Mouse (Mus musculus) ovary, postnatal 14 days (tissue): ENCODE results near the gene Rab6b.

ENCODE experiments used
- DNase-seq: peaks from one replicate; pipeline ENCODE4 v3.0.0; 2022; ENCODE audit warnings: low spot score

The Rab6b gene

DNA sequence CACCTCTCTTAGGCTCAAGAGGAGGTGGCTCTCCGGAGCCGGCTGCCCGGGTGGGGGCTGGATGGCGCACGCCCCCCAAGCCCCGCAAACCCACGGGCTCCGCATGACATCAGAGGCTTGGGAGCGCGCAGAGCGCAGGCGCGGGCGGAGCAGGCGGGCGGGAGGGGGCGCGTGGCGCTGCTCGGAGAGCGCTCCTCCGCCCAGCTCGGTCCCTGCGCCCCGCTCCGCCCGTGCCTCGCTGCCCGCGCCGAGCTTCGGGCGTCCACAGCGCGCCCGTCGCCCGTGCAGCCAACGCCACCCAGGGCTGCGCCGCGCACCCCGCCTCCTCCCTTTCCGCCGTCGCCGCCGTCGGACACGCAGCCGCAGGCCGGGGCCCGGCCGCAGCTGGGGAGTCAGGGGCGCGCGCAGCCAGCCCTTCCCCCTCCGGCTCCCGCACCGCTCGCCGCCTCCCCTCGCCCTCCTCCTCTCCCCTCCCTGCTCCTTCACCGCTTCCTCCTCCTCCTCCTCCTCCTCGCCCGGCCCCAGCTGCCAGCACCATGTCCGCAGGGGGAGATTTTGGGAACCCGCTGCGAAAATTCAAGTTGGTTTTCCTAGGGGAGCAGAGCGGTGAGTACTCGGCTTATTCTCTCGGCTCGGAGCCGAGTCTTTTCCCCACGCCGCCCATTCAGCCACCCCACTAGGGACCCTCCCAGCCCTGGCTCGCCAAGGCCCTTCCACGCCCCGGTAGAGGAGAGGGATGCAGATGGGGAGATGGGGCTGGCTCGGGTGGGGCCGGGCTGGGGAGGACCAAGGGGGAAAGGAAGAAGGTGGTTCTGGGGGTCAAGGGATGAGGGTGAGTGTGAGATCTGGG is at the start of gene Rab6b:
Gene Rab6b (plus strand): TSS at position 167 of the 850 bp plus-strand sequence.
- DNase-seq, result peak; percentile 29

DNA sequence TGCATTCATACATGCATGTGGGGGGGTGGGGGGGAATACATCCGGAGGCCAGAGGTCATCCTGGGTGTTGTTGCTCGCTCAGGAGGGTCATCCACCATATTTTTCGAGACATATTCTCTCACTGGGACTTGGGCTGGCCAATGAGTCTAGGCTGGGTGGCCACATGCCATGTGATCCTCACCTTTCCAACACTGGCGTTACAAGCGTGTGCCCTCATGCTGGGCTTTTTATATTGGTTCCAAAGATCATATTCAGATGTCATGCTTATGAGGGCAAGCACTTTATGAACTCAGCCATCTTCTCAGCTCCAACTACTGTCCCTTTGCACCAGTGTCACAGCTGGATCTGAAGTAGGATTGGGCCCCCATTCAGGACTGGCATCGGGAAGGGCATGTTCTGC is 48.0 kb upstream of the Rab6b start:
- no peak for DNase-seq

DNA sequence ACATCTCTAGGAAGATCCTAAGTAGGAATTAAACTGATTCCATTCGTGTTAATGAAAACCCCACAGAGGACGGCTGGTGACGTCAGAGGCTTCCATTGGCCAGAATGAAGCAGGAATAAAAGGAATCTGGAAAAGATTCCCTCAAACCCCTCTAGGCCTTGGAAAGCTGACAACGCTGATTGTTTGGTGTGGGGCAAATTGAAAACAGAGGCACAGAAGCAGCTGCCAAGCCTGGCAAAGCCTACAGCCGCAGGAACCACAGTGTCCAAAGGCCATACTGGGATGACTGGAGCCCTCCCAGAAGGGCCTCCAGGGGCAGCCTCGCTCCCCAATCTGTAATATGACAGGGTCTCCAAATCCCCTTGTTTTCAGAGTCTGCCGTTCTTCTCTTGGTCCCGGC is 44.7 kb upstream of the Rab6b start:
- no peak for DNase-seq

DNA sequence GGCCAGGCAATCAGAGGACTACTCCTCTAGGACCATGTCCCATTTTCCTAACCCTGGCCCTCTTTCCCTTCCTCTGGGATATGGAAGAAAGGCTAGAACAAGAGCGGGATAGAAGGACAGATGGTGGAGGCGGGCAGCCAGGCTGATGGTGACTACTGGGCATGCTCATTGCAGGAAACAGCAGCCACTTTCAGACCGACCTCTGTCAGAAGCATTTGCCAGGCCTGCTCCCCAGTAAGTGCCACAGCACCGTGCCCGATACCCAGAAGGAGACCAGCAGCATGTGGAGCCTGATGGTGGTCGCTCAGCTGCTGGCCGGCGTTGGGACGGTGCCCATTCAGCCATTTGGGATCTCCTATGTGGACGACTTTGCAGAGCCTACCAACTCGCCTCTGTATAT is 43.9 kb upstream of the Rab6b start:
- no peak for DNase-seq

DNA sequence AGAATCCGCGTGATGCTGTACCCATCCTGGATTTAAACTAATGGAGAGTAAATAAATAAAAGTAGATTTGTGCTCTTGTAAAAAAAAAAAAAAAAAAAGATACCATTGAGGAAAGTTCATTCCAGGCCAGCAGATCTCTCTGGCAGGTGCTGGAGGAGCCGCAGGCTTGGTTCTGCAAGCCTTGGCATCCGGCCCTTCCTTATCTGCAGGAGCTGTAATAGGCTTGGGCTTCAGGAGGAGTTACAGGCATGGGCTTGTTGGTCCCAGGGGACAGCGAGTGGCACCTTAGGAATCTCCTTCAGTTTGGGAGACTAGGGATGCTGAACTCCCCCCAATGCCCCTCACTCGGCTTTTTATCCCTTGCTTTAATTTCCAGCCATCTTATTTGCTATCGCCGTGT is 42.8 kb upstream of the Rab6b start:
- no peak for DNase-seq

DNA sequence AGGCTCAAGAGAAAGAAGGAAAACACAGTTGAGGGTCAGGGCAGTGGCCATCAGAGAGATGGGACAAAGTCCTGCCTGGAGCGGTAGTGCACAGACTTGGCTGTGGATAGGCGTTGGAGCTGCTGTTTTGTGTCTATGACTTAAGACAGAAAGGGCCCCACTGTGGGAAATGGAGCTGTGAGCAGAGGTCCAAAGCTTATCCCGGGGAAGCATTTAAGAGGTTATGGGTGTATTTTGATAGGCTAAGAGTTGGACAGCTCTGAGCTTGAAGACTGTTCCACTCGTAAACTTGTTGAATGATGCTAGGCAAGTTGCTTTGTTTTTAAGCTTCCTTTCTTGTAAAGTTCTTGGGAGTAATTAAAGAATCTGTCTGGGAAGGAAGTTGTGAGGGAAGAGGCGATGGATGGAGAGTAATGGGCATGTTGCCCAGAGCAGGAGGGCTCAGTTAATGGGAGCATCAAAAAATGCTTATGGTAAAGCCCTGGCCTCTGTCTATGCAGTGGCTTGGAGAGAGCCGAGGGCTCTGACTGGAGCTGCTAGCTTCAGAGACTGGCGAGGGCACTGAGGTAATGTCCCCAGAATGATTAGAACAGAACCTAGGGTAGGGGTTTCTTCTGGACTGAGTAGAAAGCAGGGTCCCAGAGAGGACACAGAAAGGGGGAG is 39.9 kb upstream of the Rab6b start:
- no peak for DNase-seq

DNA sequence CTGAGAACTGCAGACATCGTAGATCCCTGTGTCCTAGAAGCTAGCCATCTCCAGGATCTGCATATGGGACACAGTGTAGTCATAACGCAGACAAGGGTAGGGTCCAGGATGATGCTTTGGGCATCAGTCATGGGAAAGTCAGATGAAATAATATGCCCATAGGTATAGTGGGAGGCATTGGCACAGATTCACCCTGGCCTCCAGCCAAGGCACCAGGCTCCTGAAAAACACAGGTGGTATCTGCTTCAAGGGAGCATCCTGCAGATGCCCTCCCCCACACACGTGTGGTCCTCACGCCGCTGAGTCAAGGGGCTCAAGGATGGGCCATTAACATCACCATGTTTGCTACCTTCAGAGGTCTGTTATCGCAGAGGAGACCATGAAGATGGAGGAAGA is 39.4 kb upstream of the Rab6b start:
- no peak for DNase-seq

DNA sequence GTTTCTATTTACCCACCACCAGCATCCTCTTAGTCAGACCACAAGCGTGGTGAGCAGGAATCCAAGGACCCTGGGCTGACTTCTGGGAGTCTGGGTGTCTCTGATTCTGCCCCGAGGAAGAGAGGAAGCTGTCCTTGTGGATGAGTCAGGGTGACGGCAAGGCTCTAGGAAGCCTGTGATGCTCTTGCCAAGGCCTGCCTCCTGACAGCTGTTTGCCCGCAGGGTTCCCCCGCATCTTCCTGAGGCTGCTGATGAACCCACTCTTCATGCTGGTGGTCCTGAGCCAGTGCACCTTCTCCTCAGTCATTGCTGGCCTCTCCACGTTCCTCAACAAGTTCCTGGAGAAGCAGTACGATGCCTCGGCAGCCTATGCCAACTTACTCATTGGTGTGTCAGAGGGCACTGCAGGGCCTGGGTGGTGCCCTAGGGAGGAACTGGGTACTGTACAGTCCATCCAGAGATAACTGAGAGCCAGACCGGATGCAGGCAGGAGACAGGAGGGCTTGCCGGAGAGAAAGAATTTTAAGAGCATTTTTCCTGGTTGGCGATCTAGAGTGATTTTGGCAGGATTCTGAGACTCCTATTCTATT is 38.6 kb upstream of the Rab6b start:
- no peak for DNase-seq

DNA sequence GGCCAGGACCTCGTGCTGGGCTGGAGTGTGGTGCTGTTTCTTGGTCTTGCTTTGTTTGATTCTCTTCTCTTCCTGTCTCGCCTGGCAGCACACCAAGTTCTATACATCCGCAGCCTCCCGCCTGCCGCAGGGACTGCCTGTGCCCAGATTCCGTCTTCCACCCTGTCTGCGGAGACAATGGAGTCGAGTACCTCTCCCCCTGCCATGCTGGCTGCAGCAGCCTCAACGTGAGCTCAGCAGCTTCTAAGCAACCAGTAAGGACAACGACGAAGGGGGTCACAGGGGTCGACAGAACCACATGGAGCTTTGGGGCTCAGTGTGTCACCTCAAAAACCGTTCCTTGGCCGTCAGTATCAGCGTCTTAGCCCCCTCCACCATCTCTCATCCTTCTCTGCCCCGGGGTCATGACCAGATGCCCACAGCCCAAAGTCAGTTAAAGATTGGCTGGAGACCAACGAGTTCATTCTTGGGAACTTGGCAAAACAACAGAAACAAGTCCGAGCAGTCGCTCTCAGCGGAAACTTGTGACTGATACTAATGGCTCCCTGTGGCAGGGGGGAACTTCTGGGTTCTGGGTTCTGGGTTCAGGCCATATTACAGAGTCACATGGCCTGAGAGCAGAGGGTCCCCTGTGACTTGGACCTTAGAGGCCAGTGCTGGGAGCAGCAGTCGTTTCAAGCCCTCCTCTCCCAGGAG is 34.6 kb upstream of the Rab6b start:
- DNase-seq, result no peak

DNA sequence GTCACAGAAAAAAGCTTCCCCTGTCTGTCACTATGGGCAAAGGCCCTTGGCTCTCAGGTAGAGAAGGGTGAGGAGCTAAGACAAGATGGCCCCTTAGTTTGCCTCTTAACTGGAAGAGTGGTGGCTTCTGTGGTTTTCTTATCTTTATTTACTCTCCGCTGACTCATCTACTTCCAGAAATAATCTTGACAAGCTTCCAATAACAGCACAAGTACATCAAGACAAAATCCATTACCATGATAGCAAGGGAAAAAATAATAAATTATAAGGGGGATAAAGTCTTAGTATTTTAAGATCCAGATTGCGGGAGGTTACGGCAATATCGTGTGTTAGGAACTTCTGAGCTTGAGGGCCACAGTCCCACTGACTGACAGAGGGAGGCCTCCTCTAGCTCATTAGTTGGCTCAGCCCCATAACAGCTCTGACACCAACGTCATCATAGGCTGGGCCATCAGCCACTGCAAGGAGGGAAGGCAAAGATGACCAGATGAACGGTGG is 33.3 kb upstream of the Rab6b start:
- DNase-seq, result no peak

DNA sequence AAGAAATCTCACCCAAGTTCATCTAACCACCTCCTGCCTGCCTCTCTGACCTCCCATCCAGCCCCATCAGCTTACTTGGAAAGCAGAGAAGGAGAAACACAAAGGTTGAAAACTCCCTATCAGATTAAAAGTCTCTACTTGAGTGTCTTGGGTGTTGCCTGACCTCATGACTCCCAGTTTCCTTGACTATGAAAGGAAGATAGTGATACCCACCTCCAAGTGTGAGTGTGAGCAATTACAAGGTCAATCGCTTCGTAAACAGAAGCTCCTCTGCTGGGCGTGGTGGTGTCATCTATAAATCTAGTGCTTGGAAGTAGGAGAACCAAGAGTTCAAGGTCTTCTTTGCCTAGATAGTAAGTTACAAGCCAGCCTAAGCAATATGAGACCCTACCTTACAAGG is 31.4 kb upstream of the Rab6b start:
- no peak for DNase-seq

DNA sequence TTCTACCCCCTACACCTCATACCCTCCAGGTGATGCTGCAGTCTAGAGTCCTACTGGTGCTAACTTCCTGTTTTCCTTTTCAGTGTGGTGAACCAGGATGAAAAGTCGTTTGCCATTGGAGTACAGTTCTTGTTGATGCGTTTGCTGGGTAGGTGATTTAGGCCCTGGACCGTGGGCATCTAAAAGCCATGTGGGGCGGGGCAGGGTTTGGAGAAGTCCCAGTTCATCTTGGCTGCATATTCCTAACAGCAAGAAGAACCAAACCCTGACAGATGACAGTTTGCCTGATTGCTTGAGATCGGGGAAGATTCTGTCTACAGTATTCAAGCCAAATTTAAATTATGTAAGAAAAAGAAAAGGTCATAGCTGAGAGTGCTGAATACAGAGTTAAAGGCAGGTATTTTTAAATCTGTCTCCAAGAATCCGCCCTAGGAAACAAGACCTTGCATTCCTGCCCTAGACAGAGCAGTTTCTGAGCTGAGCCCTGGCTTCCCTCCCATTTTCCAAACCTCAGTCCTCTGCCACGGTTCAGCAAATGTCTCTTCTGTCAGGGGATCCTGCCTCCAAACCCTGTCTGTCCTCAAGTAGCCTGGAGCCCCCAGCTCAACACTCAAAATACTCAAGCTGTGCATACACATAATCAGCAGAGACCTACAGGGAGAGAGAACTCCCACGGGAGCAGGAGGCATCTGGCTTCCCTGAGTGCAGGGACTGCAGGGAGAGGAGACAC is 29.2 kb upstream of the Rab6b start:
- DNase-seq, result no peak

DNA sequence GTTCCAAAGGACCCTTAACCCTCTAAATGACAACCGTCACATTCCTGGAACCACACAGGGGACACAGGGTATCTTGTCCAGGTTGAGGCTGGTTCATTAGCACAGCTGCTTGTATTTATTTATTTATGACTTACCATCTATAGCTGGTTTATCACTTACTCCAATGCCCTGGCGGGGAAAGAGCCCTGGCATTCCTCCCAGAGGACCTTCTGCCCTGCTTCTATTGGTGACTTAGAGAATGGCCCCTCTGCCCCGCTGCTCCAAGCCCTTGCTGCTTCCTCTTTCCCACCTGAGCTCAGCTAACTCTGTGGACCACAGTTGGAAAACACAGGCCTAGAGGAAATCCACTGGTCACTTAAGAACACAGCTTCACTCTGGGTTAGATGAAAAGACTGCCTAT is 28.2 kb upstream of the Rab6b start:
- no peak for DNase-seq

DNA sequence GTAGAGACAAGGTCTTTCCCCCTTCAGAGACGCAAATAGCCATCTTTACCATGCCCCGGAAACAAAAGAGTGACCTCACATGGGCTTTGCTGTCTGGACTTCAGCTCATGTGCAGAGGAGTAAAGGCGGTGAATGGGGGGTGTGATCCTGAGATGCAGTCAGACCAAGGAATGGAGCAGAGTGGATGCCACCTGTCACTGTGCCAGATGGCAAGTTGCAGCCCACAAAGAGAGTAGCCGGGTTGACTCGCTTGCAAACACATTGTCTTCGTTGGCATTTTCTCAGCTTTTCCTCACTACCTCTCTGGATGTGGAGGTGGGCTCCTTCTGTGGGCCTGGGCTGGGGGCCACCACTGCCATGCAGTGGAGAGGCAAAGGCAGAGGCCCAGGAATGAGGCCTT is 24.9 kb upstream of the Rab6b start:
- no peak for DNase-seq

DNA sequence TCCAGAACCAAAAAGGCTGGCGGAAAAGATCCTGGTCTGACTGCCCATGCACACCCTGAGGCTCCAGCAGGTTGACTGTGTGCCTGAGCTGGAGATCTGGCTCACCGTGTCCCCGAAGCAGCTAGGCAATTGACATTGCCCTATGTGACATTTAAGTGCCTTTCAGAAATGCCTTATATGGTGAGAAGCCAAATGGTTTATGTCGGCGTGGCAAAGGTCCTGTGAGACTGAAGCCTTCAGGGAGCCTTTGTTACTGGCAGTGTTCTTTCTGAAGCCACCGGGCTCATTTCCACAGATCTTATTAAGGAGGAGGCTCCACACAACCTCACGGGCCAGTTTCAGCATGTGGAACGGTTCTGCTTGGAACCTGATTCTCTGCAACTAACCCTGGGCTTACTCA is 24.3 kb upstream of the Rab6b start:
- DNase-seq, result no peak

DNA sequence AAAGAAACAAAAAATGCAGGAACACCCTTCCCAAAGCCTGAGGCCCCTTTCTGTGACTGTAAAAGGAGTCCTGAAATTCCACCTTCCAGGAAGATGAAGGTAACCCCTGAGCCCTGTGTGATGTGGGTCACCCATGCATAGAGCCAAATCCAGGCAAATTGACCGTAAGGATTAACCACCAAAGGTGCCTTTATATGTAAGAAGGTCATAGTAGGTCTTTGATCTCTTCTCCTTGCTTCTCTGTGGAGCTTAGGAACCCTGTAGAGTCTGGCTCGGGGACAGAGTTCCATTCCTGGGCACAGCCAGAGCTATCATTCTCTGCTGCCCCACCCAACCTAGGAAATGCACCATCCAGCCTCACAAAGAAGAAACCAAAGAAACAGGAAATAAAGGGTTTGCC is 22.9 kb upstream of the Rab6b start:
- DNase-seq, result no peak

DNA sequence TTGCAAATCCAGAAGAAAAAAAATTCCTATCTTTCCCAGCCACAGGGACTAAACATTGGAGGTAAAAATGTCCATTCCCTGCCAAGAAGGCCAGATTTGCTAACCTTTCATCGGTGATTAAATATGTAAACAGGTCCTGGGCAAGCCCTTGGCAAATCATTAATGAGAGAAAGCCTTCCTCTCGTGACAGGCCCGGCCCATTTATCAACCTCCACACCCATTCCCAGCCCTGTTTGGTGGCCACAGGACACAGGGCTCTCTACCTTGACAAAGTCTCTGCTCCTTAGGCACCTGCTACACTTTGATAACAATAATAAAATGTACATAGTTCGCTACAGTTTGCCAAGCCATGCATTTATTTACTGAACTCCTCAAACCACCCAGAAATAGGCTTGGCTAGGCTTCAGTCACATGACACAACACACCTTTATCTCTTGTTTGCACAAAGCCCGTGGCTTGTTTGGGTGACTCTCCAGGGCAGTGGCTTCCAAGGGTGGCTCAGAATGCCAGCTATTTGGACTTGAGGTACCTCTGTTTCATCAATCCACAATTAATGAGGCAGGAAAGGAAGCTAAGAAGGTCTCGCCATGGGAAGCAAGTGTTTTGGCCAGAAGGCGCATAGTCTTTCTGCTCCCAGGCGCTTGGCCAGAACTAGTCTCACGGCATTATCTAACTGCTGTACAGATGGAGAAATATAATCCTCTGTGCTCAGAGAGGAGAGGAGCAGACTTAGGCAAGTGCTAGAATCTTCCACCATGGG is 21.3 kb upstream of the Rab6b start:
- no peak for DNase-seq

DNA sequence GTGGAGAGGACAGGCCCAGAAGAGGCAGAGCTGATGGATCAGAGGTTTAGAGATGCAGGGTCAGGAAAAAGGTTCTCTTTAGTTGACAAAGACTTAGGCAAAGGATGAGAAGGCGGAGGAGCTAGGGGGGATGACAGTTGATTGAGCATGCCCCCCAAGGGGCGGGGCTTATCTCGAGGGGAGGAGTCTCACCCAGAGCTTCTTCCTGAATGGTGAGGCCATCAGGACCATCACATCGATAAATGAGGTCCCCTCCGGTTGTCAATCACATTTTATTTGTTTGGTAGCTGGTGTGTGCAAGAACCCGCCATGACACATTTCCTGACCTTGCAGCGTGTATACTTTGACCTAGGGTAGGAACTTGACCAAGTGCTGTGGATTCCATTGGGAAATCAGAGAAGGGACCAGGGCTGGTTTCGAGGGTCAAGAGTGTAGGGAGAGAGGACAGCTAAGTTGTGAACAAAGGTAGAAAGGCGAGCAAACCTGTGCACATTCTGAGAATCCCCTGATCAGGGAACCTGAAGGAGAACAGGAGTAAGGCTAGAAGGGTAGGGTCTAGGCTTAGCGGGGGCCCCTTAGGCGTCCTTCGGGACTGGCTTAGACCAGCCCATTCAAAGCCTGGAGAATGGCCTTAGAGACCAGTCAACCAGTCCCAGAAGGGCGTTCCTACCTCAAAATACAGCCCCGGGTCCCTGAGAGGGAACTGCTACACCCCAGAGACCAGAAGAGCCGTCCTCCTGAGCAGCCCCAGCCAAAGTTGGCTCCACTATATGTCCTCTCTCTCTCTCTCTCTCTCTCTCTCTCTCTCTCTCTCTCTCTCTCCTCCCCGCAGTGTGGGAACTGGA is 20.3 kb upstream of the Rab6b start:
- DNase-seq, result no peak

DNA sequence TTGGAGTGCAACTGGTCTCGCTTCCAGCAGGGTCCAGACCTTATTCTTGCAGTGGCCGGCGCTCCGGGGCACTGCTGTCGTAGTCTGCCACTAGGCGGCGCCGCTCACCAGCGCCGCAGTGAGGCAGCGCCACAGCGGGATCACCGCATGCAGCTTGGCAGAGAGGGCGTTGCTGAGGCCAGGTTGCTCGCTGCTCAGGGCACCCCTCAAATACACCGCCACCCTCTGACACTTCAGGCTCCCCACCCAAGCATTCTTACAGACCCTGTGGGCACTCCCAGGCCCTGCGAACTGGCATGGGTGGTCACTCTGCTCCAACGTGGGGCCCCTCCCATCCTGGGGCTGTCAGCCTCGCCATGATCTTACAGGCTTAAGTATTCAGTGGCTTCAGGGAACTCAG is 19.3 kb upstream of the Rab6b start:
- DNase-seq, result peak; percentile 76

DNA sequence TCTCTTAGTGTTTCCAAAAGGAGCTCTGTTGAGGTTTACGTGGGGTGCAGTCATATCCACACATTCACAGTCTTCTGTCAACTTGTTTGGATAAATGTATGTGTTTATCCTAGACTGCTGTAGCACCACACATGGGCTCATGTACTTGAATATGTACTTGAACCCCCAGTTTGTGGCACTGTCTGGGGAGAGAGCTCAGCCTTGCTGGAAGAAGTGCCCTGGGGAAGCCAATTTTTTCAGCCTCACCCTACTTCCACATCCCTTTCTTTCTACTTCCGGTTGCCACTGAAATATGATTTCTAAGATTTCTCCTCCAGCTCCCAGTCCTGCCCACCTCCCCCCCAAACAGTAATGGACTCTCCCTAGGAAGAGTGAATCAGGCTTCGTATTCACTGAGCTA is 17.9 kb upstream of the Rab6b start:
- no peak for DNase-seq
